ENCODE assay signal across 33 mouse cellular contexts in genomic region chr2:28456616-28457015, GRCm38 (mm10). TPM values are rescaled to one million over a fixed set of nuclear protein-coding genes. Genes with fewer than 3 reads are reported as not detected.
DNase-seq lines count a peak whose midpoint lies in the region; ATAC-seq and TF ChIP-seq lines count a peak whose summit lies in the region.
"Had no signal": no experiment of that assay in that cellular context is flagged by ENCODE, and none has a peak within 500 bp of the region (broad histone marks: within the 10 kb centered on the region; RNA-seq: fewer than 3 reads in every experiment).

No protein-coding gene starts in this region.

- H3K4me3 ChIP-seq in hindbrain, postnatal 0 days (ENCODE audit: low read length), result no peak overlapping the region
- H3K4me3 ChIP-seq in hindbrain, embryonic 13.5 days, result no peak overlapping the region
- no peak overlapping the region for H3K4me3 ChIP-seq in midbrain, postnatal 0 days (ENCODE audit: low read depth, low read length)
- no peak overlapping the region for H3K4me3 ChIP-seq in midbrain, embryonic 11.5 days (ENCODE audit: low read depth, low read length)
- H3K4me3 ChIP-seq: embryonic facial prominence, embryonic 12.5 days; embryonic facial prominence, embryonic 15.5 days; forebrain, embryonic 15.5 days; heart, adult 2 months; heart, embryonic 10.5 days; hindbrain, embryonic 12.5 days had no signal

- H3K4me2 ChIP-seq in hindbrain, postnatal 0 days (ENCODE audit: low read depth, low read length), result no peak overlapping the region
- H3K4me2 ChIP-seq in hindbrain, embryonic 13.5 days, result no peak overlapping the region
- H3K4me2 ChIP-seq in midbrain, postnatal 0 days (ENCODE audit: low read depth, low read length, poor library complexity, severe bottlenecking), result no peak overlapping the region
- H3K4me2 ChIP-seq in midbrain, embryonic 11.5 days, result no peak overlapping the region
- H3K4me2 ChIP-seq: embryonic facial prominence, embryonic 12.5 days; embryonic facial prominence, embryonic 15.5 days; forebrain, embryonic 15.5 days; hindbrain, embryonic 12.5 days had no signal

- peaks cover 16% of the 10 kb centered on the region for H3K36me3 ChIP-seq in hindbrain, postnatal 0 days (ENCODE audit: insufficient read depth, low read length)
- H3K36me3 ChIP-seq in hindbrain, embryonic 13.5 days, result peaks cover 38% of the 10 kb centered on the region
- H3K36me3 ChIP-seq in midbrain, postnatal 0 days (ENCODE audit: insufficient read depth, low read length), result peaks cover 21% of the 10 kb centered on the region
- H3K36me3 ChIP-seq in midbrain, embryonic 11.5 days (ENCODE audit: control insufficient read depth, insufficient read depth, low read length), result no peaks in the 10 kb centered on the region

- no peak overlapping the region for H3K27ac ChIP-seq in hindbrain, postnatal 0 days
- no peak overlapping the region for H3K27ac ChIP-seq in hindbrain, embryonic 13.5 days
- H3K27ac ChIP-seq in midbrain, postnatal 0 days (ENCODE audit: low read depth, low read length), result no peak overlapping the region
- H3K27ac ChIP-seq in midbrain, embryonic 11.5 days (ENCODE audit: low read depth, low read length), result no peak overlapping the region
- H3K27ac ChIP-seq: embryonic facial prominence, embryonic 12.5 days; embryonic facial prominence, embryonic 15.5 days; forebrain, embryonic 15.5 days; heart, adult 2 months; heart, embryonic 10.5 days; hindbrain, embryonic 12.5 days had no signal

- H3K9ac ChIP-seq in hindbrain, postnatal 0 days (replicated peaks; ENCODE audit: low read length), result no peak overlapping the region
- no peak overlapping the region for H3K9ac ChIP-seq in hindbrain, embryonic 13.5 days
- H3K9ac ChIP-seq in midbrain, postnatal 0 days (replicated peaks; ENCODE audit: low read length, poor library complexity, severe bottlenecking), result no peak overlapping the region
- H3K9ac ChIP-seq in midbrain, embryonic 11.5 days (ENCODE audit: low read length), result no peak overlapping the region
- H3K9ac ChIP-seq: embryonic facial prominence, embryonic 12.5 days; embryonic facial prominence, embryonic 15.5 days; forebrain, embryonic 15.5 days; hindbrain, embryonic 12.5 days had no signal

- H3K27me3 ChIP-seq in hindbrain, postnatal 0 days (ENCODE audit: insufficient read depth, low read length), result no peaks in the 10 kb centered on the region
- H3K27me3 ChIP-seq in hindbrain, embryonic 13.5 days, result no peaks in the 10 kb centered on the region
- H3K27me3 ChIP-seq in midbrain, postnatal 0 days (ENCODE audit: insufficient read depth, low read length), result no peaks in the 10 kb centered on the region
- no peaks in the 10 kb centered on the region for H3K27me3 ChIP-seq in midbrain, embryonic 11.5 days (ENCODE audit: control insufficient read depth, insufficient read depth, low read length)
- H3K27me3 ChIP-seq: embryonic facial prominence, embryonic 12.5 days; embryonic facial prominence, embryonic 15.5 days; forebrain, embryonic 15.5 days; hindbrain, embryonic 12.5 days; Patski had no signal

- no peaks in the 10 kb centered on the region for H3K9me3 ChIP-seq in hindbrain, postnatal 0 days (ENCODE audit: low read length)
- H3K9me3 ChIP-seq in hindbrain, embryonic 13.5 days, result no peaks in the 10 kb centered on the region
- no peaks in the 10 kb centered on the region for H3K9me3 ChIP-seq in midbrain, postnatal 0 days (ENCODE audit: low read length)
- no peaks in the 10 kb centered on the region for H3K9me3 ChIP-seq in midbrain, embryonic 11.5 days (ENCODE audit: control insufficient read depth, low read length)
- H3K9me3 ChIP-seq: embryonic facial prominence, embryonic 12.5 days; embryonic facial prominence, embryonic 15.5 days; forebrain, embryonic 15.5 days; heart, embryonic 10.5 days; hindbrain, embryonic 12.5 days had no signal

- H3K4me1 ChIP-seq in hindbrain, postnatal 0 days (ENCODE audit: insufficient read depth, low read length), result no peaks in the 10 kb centered on the region
- H3K4me1 ChIP-seq in hindbrain, embryonic 13.5 days (replicated peaks), result no peaks in the 10 kb centered on the region
- no peaks in the 10 kb centered on the region for H3K4me1 ChIP-seq in midbrain, postnatal 0 days (ENCODE audit: insufficient read depth, low read length)
- no peaks in the 10 kb centered on the region for H3K4me1 ChIP-seq in midbrain, embryonic 11.5 days (ENCODE audit: control insufficient read depth, insufficient read depth, low read length)
- H3K4me1 ChIP-seq: embryonic facial prominence, embryonic 12.5 days; embryonic facial prominence, embryonic 15.5 days; forebrain, embryonic 15.5 days; heart, embryonic 10.5 days; hindbrain, embryonic 12.5 days had no signal

- ATAC-seq in cerebellum, adult (ENCODE audit: insufficient number of reproducible peaks, low FRiP score, low TSS enrichment), result no peak
- no peak for ATAC-seq in hindbrain, postnatal 0 days
- ATAC-seq in hindbrain, embryonic 13.5 days (ENCODE audit: low FRiP score), result no peak
- ATAC-seq in midbrain, postnatal 0 days (ENCODE audit: low FRiP score), result no peak
- ATAC-seq in midbrain, embryonic 11.5 days (ENCODE audit: low FRiP score), result no peak
- peak; percentile 39; the same call in 1 of the 2 replicates for ATAC-seq in erythroid progenitor cell, adult 5-6 weeks (replicated peaks; ENCODE audit: low FRiP score, poor library complexity, severe bottlenecking)
- ATAC-seq: forebrain, embryonic 15.5 days; hindbrain, embryonic 16.5 days; inflammation-experienced regulatory T-cells, adult 6 months; intestine, embryonic 16.5 days; Patski had no signal

- TF ChIP-seq CTCF in hindbrain, postnatal 0 days (IDR thresholded peaks at IDR 0.05; ENCODE audit: low read depth), result no peak
- no peak for TF ChIP-seq CTCF in midbrain, postnatal 0 days (IDR thresholded peaks at IDR 0.05)

- 56% methylated on average over 1 of the region's 1 CpGs for WGBS in hindbrain, postnatal 0 days
- WGBS in hindbrain, embryonic 13.5 days, result 75% methylated on average over 1 of the region's 1 CpGs
- 60% methylated on average over 1 of the region's 1 CpGs for WGBS in midbrain, postnatal 0 days
- WGBS in midbrain, embryonic 11.5 days, result 66% methylated on average over 1 of the region's 1 CpGs

- peak; percentile 44 to 58 for DNase-seq in cerebellum, postnatal 25 days
- DNase-seq in hindbrain, postnatal 0 days (ENCODE audit: low spot score), result peak; percentile 49
- DNase-seq in midbrain, postnatal 0 days (ENCODE audit: low spot score), result peak; percentile 28
- no peak for DNase-seq in midbrain, embryonic 11.5 days (ENCODE audit: low spot score, missing footprints)
- no peak for DNase-seq in kidney, postnatal 10 days
- DNase-seq: adrenal gland, postnatal 10 days; adrenal gland, postnatal 36 days; cerebellum, adult 11-12 months; cerebellum, adult 8-10 months; gastrocnemius, postnatal 10 days; gastrocnemius, postnatal 36 days; heart, adult 2 months; kidney, adult 18-20 months had no signal

RNA-seq across cellular contexts. Expression of gene 1700007K13Rik, which starts 9.5 kb away (rescaled TPM):
- 2.8 and 8.6 TPM in 2 replicates for total RNA-seq in hindbrain, postnatal 0 days (2014; rRNA removed)
- 6.1 and 7.1 TPM in 2 replicates for polyA plus RNA-seq in hindbrain, postnatal 0 days (2015; fragmentation: Nextera tagmentation; extraction: Ambion mirVana)
- polyA plus RNA-seq in hindbrain, embryonic 13.5 days (2015; fragmentation: Nextera tagmentation; extraction: Ambion mirVana), result 2.4 and 3.1 TPM in 2 replicates
- 3.4 and 6.2 TPM in 2 replicates for total RNA-seq in midbrain, postnatal 0 days (2014; rRNA removed)
- 5.4 and 5.8 TPM in 2 replicates for polyA plus RNA-seq in midbrain, postnatal 0 days (2015; fragmentation: Nextera tagmentation; extraction: Ambion mirVana)
- 0.99 and 1.3 TPM in 2 replicates for polyA plus RNA-seq in midbrain, embryonic 11.5 days (2014; fragmentation: Nextera tagmentation; extraction: Ambion mirVana)
- not detected in 2 replicates for total RNA-seq in erythroid progenitor cell, adult 5-6 weeks (2015; ENCODE audit: low replicate concordance)
- total RNA-seq in erythroid progenitor cell, adult 5-6 weeks (2017; ENCODE audit: low replicate concordance), result not detected in 2 replicates
- total RNA-seq: adrenal gland, postnatal 36 days; common myeloid progenitor, adult 5-6 weeks; gastrocnemius, adult 18-20 months; gastrocnemius, postnatal 36 days; granulocyte monocyte progenitor cell, adult 5-6 weeks; heart, adult 2 months; heart, postnatal 25 days; hematopoietic stem cell, adult 5-6 weeks had no signal
- polyA plus RNA-seq: heart, embryonic 14.5 days; intestine, embryonic 16.5 days had no signal

RNA-seq across cellular contexts. Expression of gene Ppp1r26, which starts 10.0 kb away (rescaled TPM):
- total RNA-seq in hindbrain, postnatal 0 days (2014; rRNA removed), result 58.8 and 78.7 TPM in 2 replicates
- polyA plus RNA-seq in hindbrain, postnatal 0 days (2015; fragmentation: Nextera tagmentation; extraction: Ambion mirVana), result 10.4 and 11.2 TPM in 2 replicates
- 11.3 and 14.0 TPM in 2 replicates for polyA plus RNA-seq in hindbrain, embryonic 13.5 days (2015; fragmentation: Nextera tagmentation; extraction: Ambion mirVana)
- total RNA-seq in midbrain, postnatal 0 days (2014; rRNA removed), result 54.5 and 84.3 TPM in 2 replicates
- 14.2 and 17.5 TPM in 2 replicates for polyA plus RNA-seq in midbrain, postnatal 0 days (2015; fragmentation: Nextera tagmentation; extraction: Ambion mirVana)
- 2.9 and 3.2 TPM in 2 replicates for polyA plus RNA-seq in midbrain, embryonic 11.5 days (2014; fragmentation: Nextera tagmentation; extraction: Ambion mirVana)
- not detected in 2 replicates for total RNA-seq in erythroid progenitor cell, adult 5-6 weeks (2015; ENCODE audit: low replicate concordance)
- total RNA-seq in erythroid progenitor cell, adult 5-6 weeks (2017; ENCODE audit: low replicate concordance), result not detected in 2 replicates
- polyA plus RNA-seq: inflammation-experienced regulatory T-cells, adult 6 months had no signal

RNA-seq across cellular contexts. Expression of gene Mrps2, which starts 11.2 kb away (rescaled TPM):
- 31.5 and 33.0 TPM in 2 replicates for total RNA-seq in hindbrain, postnatal 0 days (2014; rRNA removed)
- polyA plus RNA-seq in hindbrain, postnatal 0 days (2015; fragmentation: Nextera tagmentation; extraction: Ambion mirVana), result 39.2 and 42.6 TPM in 2 replicates
- 51.9 and 52.6 TPM in 2 replicates for polyA plus RNA-seq in hindbrain, embryonic 13.5 days (2015; fragmentation: Nextera tagmentation; extraction: Ambion mirVana)
- total RNA-seq in midbrain, postnatal 0 days (2014; rRNA removed), result 27.7 and 28.2 TPM in 2 replicates
- polyA plus RNA-seq in midbrain, postnatal 0 days (2015; fragmentation: Nextera tagmentation; extraction: Ambion mirVana), result 38.3 and 42.3 TPM in 2 replicates
- 65.9 and 71.6 TPM in 2 replicates for polyA plus RNA-seq in midbrain, embryonic 11.5 days (2014; fragmentation: Nextera tagmentation; extraction: Ambion mirVana)
- total RNA-seq in erythroid progenitor cell, adult 5-6 weeks (2015; ENCODE audit: low replicate concordance), result 8.0 and 8.3 TPM in 2 replicates
- 2.3 and 5.9 TPM in 2 replicates for total RNA-seq in erythroid progenitor cell, adult 5-6 weeks (2017; ENCODE audit: low replicate concordance)

RNA-seq across cellular contexts. Expression of gene Gbgt1, which starts 40.1 kb away (rescaled TPM):
- 3.7 and 8.2 TPM in 2 replicates for total RNA-seq in hindbrain, postnatal 0 days (2014; rRNA removed)
- 1.5 and 1.7 TPM in 2 replicates for polyA plus RNA-seq in hindbrain, postnatal 0 days (2015; fragmentation: Nextera tagmentation; extraction: Ambion mirVana)
- 0.52 and 1.0 TPM in 2 replicates for polyA plus RNA-seq in hindbrain, embryonic 13.5 days (2015; fragmentation: Nextera tagmentation; extraction: Ambion mirVana)
- total RNA-seq in midbrain, postnatal 0 days (2014; rRNA removed), result 3.3 and 5.4 TPM in 2 replicates
- polyA plus RNA-seq in midbrain, postnatal 0 days (2015; fragmentation: Nextera tagmentation; extraction: Ambion mirVana), result 0.75 and 0.81 TPM in 2 replicates
- 0.10 and 0.25 TPM in 2 replicates for polyA plus RNA-seq in midbrain, embryonic 11.5 days (2014; fragmentation: Nextera tagmentation; extraction: Ambion mirVana)
- 2.9 TPM in 1 of 2 replicates, not detected in the other for total RNA-seq in erythroid progenitor cell, adult 5-6 weeks (2015; ENCODE audit: low replicate concordance)
- 0.39 and 4.9 TPM in 2 replicates for total RNA-seq in erythroid progenitor cell, adult 5-6 weeks (2017; ENCODE audit: low replicate concordance)
- total RNA-seq: common myeloid progenitor, adult 5-6 weeks; granulocyte monocyte progenitor cell, adult 5-6 weeks; hematopoietic stem cell, adult 5-6 weeks had no signal
- polyA plus RNA-seq: C2C12; heart, embryonic 14.5 days; heart, postnatal 0 days; inflammation-experienced regulatory T-cells, adult 6 months; Patski had no signal

RNA-seq across cellular contexts. Expression of gene Gm10134, which starts 49.3 kb away (rescaled TPM):
- total RNA-seq in hindbrain, postnatal 0 days (2014; rRNA removed), result not detected in 2 replicates
- polyA plus RNA-seq in hindbrain, postnatal 0 days (2015; fragmentation: Nextera tagmentation; extraction: Ambion mirVana), result 4.0 and 4.8 TPM in 2 replicates
- polyA plus RNA-seq in hindbrain, embryonic 13.5 days (2015; fragmentation: Nextera tagmentation; extraction: Ambion mirVana), result 2.1 and 3.6 TPM in 2 replicates
- total RNA-seq in midbrain, postnatal 0 days (2014; rRNA removed), result not detected in 2 replicates
- 3.6 and 4.0 TPM in 2 replicates for polyA plus RNA-seq in midbrain, postnatal 0 days (2015; fragmentation: Nextera tagmentation; extraction: Ambion mirVana)
- not detected in 2 replicates for polyA plus RNA-seq in midbrain, embryonic 11.5 days (2014; fragmentation: Nextera tagmentation; extraction: Ambion mirVana)
- not detected in 2 replicates for total RNA-seq in erythroid progenitor cell, adult 5-6 weeks (2015; ENCODE audit: low replicate concordance)
- not detected in 2 replicates for total RNA-seq in erythroid progenitor cell, adult 5-6 weeks (2017; ENCODE audit: low replicate concordance)
- total RNA-seq: common myeloid progenitor, adult 5-6 weeks; gastrocnemius, postnatal 36 days; granulocyte monocyte progenitor cell, adult 5-6 weeks; hematopoietic stem cell, adult 5-6 weeks had no signal
- polyA plus RNA-seq: C2C12; heart, embryonic 10.5 days; inflammation-experienced regulatory T-cells, adult 6 months; Patski had no signal

Comparison
In these comparisons a context has a peak if more than half of its experiments do, and no peak if none do; other contexts are left out.
1. DNase-seq: peak in cerebellum, postnatal 25 days (2 of 2), hindbrain, postnatal 0 days (single experiment) and midbrain, postnatal 0 days (single experiment); none in midbrain, embryonic 11.5 days (single experiment) and kidney, postnatal 10 days (single experiment).